Comparison of ENCODE assay signal across 28 mouse cellular contexts in the genomic region with DNA sequence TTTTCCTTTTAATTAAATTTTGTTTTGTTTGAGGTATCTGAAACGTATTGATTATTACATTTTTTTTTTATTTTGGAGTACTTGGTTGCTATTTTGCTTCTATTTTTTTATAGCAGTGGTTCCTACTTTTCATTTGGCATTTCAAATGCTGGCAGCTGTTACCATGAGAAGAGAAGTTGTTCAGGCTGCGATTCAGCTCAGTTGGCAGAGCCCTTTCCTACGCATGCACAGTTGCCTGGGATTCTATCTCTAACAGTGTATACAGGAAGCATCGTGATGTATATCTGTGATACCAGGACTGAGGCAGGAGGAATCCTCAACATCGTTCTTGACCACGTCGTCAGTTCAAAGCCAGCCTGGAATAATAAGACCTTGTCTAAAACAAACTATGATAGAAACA.
DNase-seq lines count a peak whose midpoint lies in the region; ATAC-seq lines count a peak whose summit lies in the region.
"Had no signal": no experiment of that assay in that cellular context is flagged by ENCODE, and none has a peak within 500 bp of the region (broad histone marks: within the 10 kb centered on the region; RNA-seq: fewer than 3 reads in every experiment).

No protein-coding gene starts in this region.

- 86% methylated on average over 7 of the region's 7 CpGs for WGBS in forebrain, embryonic 14.5 days
- 80% methylated on average over 7 of the region's 7 CpGs for WGBS in forebrain, embryonic 15.5 days
- WGBS in kidney, embryonic 15.5 days, result 81% methylated on average over 7 of the region's 7 CpGs

- no peaks in the 10 kb centered on the region for H3K9me3 ChIP-seq in forebrain, embryonic 14.5 days (replicated peaks; ENCODE audit: control insufficient read depth, low read length)
- H3K9me3 ChIP-seq in forebrain, embryonic 15.5 days, result no peaks in the 10 kb centered on the region
- no peaks in the 10 kb centered on the region for H3K9me3 ChIP-seq in kidney, embryonic 15.5 days (replicated peaks)
- H3K9me3 ChIP-seq: hindbrain, embryonic 10.5 days; liver, embryonic 12.5 days had no signal

- H3K27me3 ChIP-seq in forebrain, embryonic 14.5 days (replicated peaks; ENCODE audit: control insufficient read depth, insufficient read depth, low read length), result no peaks in the 10 kb centered on the region
- H3K27me3 ChIP-seq in forebrain, embryonic 15.5 days, result no peaks in the 10 kb centered on the region
- no peaks in the 10 kb centered on the region for H3K27me3 ChIP-seq in kidney, embryonic 15.5 days
- H3K27me3 ChIP-seq: liver, embryonic 12.5 days had no signal

- H3K36me3 ChIP-seq in forebrain, embryonic 14.5 days (ENCODE audit: control insufficient read depth, insufficient read depth, low read length), result no peaks in the 10 kb centered on the region
- H3K36me3 ChIP-seq in forebrain, embryonic 15.5 days, result no peaks in the 10 kb centered on the region
- no peaks in the 10 kb centered on the region for H3K36me3 ChIP-seq in kidney, embryonic 15.5 days
- H3K36me3 ChIP-seq: G1E; hindbrain, embryonic 10.5 days; liver, embryonic 12.5 days had no signal

- no peaks in the 10 kb centered on the region for H3K4me1 ChIP-seq in forebrain, embryonic 14.5 days (ENCODE audit: control insufficient read depth, insufficient read depth, low read length)
- no peaks in the 10 kb centered on the region for H3K4me1 ChIP-seq in forebrain, embryonic 15.5 days
- H3K4me1 ChIP-seq in kidney, embryonic 15.5 days, result no peaks in the 10 kb centered on the region
- H3K4me1 ChIP-seq: hindbrain, embryonic 10.5 days; liver, embryonic 12.5 days had no signal

- H3K27ac ChIP-seq in forebrain, embryonic 14.5 days (ENCODE audit: low read depth, low read length), result no peak overlapping the region
- H3K27ac ChIP-seq in forebrain, embryonic 15.5 days (replicated peaks), result no peak overlapping the region
- H3K27ac ChIP-seq in kidney, embryonic 15.5 days, result no peak overlapping the region
- H3K27ac ChIP-seq: hindbrain, embryonic 10.5 days; kidney, postnatal 0 days; liver, embryonic 12.5 days; stomach, postnatal 0 days had no signal

- ATAC-seq in forebrain, embryonic 14.5 days, result no peak
- ATAC-seq in forebrain, embryonic 15.5 days (replicated peaks), result no peak
- no peak for ATAC-seq in kidney, embryonic 15.5 days (replicated peaks; ENCODE audit: low FRiP score)
- ATAC-seq: hindbrain, embryonic 16.5 days; liver, embryonic 12.5 days; liver, postnatal 0 days; midbrain, embryonic 16.5 days had no signal

- no peak overlapping the region for H3K4me2 ChIP-seq in forebrain, embryonic 14.5 days (ENCODE audit: low read length)
- H3K4me2 ChIP-seq in forebrain, embryonic 15.5 days (replicated peaks), result no peak overlapping the region
- H3K4me2 ChIP-seq in kidney, embryonic 15.5 days, result no peak overlapping the region
- H3K4me2 ChIP-seq: liver, embryonic 12.5 days; midbrain, embryonic 11.5 days had no signal

- H3K4me3 ChIP-seq in forebrain, embryonic 14.5 days (ENCODE audit: low read depth, low read length), result no peak overlapping the region
- no peak overlapping the region for H3K4me3 ChIP-seq in forebrain, embryonic 15.5 days
- H3K4me3 ChIP-seq in kidney, embryonic 15.5 days (replicated peaks), result no peak overlapping the region
- H3K4me3 ChIP-seq: erythroblast, embryonic 14.5 days; hindbrain, embryonic 10.5 days; liver, embryonic 12.5 days had no signal

- DNase-seq in forebrain, embryonic 14.5 days (ENCODE audit: low spot score), result peak; percentile 45
- DNase-seq in layer of hippocampus, adult 18-20 months (ENCODE audit: low spot score in 2 of 2), result peak; percentile 9 to 39
- DNase-seq in layer of hippocampus, postnatal 25 days (ENCODE audit: extremely low spot score in 1 of 2, low spot score in 1 of 2), result no peak
- peak; percentile 41 for DNase-seq in brain, adult 2 months (ENCODE audit: low read depth, low spot score)
- DNase-seq in right cerebral cortex, postnatal 14 days, result peak; percentile 6
- DNase-seq in kidney, adult 18-20 months, result no peak
- DNase-seq: adrenal gland, adult 8-10 months; cerebellum, adult 2 months; cerebellum, postnatal 14 days; gastrocnemius, postnatal 14 days; heart, postnatal 14 days; kidney, adult 2 months; left cerebral cortex, postnatal 4 days; liver, postnatal 0 days; lung, postnatal 36 days; thymus, adult 2 months; thymus, postnatal 36 days had no signal

- no peak overlapping the region for H3K9ac ChIP-seq in forebrain, embryonic 14.5 days (ENCODE audit: low read length)
- no peak overlapping the region for H3K9ac ChIP-seq in forebrain, embryonic 15.5 days (replicated peaks)
- no peak overlapping the region for H3K9ac ChIP-seq in kidney, embryonic 15.5 days
- H3K9ac ChIP-seq: liver, embryonic 12.5 days; liver, postnatal 0 days had no signal

Comparison
In these comparisons a context has a peak if more than half of its experiments do, and no peak if none do; other contexts are left out.
1. DNase-seq: peak in forebrain, embryonic 14.5 days (single experiment), layer of hippocampus, adult 18-20 months (2 of 2), brain, adult 2 months (single experiment) and right cerebral cortex, postnatal 14 days (single experiment); none in layer of hippocampus, postnatal 25 days (0 of 2) and kidney, adult 18-20 months (single experiment).